Mouse (Mus musculus): ENCODE measurements around the gene Arhgef39.

Arhgef39 gene

DNA sequence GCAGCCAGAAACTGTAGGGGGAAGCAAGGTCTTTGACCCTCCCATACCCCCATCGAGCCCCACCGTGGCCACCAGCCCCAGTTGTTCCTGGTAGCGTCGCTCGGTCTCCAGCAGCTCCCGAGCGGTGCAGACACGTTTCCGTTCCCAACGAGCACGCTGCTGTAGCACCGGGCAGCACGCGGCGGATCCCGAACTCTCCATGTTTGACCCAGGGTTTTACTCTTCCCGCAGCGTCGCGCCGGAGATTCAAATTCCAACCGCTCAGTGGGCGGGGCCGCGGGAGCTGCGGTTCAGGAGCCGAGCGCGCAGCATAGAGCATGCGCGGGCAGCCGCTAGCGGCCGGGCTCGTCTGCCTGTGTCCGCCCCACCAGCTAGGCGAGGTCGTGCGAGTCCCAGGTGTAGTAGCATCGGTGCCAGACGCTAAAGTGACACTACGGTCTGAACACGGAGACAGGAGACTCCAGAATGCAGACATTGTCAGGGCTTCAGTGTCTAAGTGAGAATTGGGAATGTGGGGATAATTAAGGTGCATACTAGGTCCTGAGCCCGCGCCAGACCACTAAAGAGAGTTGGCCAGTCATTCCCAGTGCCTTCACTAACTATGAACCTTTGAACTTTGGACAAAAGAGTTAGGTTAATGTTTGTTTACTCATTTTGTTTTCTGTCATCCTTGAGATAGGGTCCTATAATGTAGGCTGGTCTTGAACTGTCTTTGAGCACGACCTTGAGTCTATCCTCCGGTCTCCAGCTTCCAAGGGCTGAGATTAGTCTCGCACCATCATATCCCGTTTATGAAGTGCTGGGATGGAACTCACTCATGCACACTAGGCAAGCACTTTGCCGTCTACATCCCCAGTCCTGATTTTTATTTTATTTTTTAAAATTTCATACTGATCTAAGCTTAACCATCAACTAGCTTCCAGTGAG lies at the start of gene Arhgef39:
Arhgef39 (minus strand) TSS at position 289 of the 927 bp plus-strand sequence.
- peak; percentile 72 to 77 for DNase-seq (ENCODE audit: low spot score in 2 of 2)

GRCm38 (mm10) chr4:43549055-43549454 lies 49.6 kb upstream of the Arhgef39 start:
- no peak for DNase-seq (ENCODE audit: low spot score in 2 of 2)

GRCm38 (mm10) chr4:43547160-43547559 lies 47.7 kb upstream of the Arhgef39 start:
- no peak for DNase-seq (ENCODE audit: low spot score in 2 of 2)

- no peak for DNase-seq (ENCODE audit: low spot score in 2 of 2)
Observed at GRCm38 (mm10) chr4:43546375-43547047, 47.0 kb upstream of the Arhgef39 start.

- DNase-seq (ENCODE audit: low spot score in 2 of 2): no peak
Observed at GRCm38 (mm10) chr4:43542044-43542443, 42.5 kb upstream of the Arhgef39 start.

DNA sequence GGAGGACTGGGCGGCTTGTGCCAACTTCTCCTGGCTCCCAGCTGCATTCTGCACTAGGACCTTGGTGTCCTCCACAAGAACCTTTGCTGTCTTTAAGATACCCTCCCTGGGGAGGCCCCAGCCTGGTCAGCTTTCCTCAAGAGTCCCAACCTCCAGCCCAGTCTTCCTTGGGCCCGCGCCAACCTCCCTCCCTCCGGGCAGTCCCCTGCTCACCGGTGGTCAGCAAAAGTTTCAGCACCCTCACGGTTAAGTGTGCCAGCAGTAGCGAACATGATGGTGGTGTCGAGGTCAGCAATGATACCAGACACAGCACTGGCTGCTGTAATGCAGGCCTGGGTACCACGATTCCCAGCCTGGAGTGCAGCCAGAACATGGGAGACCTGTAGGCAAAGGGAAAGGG lies 36.5 kb upstream of the Arhgef39 start:
- DNase-seq (ENCODE audit: low spot score in 2 of 2): no peak

DNA sequence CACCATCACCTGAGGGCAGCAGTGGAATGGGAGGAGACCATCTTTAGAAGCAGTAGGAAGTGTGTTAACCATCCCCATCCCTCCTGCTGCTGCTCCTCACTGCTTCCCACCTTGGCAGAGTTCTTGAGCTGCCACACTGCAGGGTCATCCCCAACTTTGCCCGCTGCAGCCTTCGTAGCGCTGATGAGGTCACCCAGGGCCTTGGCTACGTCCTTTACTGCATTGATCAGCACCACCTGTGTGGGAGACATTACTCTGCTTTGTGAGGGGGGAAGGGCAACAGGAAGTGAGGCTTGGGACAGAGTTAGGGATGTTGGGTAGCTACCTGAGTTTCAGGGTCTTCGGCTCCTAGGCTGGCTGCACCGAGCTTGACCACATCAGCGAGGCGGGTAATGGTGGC lies 36.1 kb upstream of the Arhgef39 start:
- no peak for DNase-seq (ENCODE audit: low spot score in 2 of 2)

DNA sequence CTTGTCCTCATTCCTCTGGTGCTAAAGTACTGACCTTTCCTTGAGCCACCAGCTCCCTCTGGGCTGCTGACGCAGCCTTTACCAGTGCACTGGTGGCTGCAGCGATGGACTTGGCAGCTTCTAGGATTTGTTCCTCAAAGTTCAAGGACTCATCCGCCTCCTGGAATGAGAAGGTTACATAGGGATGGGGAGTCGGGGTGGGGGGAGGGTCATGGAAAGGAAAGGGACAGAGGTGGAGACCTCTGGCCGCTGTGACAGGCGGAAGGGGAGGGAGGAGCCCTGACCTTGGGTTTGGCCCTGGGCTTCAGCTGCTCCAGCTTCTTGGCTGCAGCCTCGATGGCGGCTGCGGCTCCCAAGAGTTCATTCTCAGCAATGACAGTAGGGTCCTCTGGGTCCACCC lies 33.8 kb upstream of the Arhgef39 start:
- DNase-seq (ENCODE audit: low spot score in 2 of 2): no peak

- peak; percentile 85 for DNase-seq (ENCODE audit: low spot score in 2 of 2)
Observed at GRCm38 (mm10) chr4:43530581-43530980, 31.1 kb upstream of the Arhgef39 start.

DNA sequence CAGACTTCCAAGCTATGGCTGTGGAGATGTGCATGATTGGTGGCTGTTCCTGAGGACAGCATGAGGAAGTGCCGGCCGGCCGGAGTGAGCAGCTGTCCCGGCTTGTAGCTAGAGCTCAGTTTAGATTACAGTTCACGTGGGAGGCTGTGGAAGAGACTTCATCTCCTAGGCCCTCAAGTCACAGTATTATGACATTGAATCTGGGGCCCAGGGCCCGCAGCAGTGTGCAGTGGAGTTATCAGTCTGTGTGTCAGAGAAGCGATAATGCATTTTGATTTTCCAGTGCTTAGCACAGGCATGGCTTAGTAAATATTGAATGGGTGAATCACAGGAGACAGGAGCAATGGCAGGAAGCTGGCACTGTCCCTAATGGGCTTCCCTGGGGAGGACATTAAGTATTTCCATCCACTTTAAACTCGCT lies 30.6 kb upstream of the Arhgef39 start:
- DNase-seq (ENCODE audit: low spot score in 2 of 2): no peak

GRCm38 (mm10) chr4:43528487-43528886 lies 29.0 kb upstream of the Arhgef39 start:
- peak in 1 of 2 experiments; percentile 16 for DNase-seq (ENCODE audit: low spot score in 2 of 2)

GRCm38 (mm10) chr4:43527880-43528279 lies 28.4 kb upstream of the Arhgef39 start:
- no peak for DNase-seq (ENCODE audit: low spot score in 2 of 2)

DNA sequence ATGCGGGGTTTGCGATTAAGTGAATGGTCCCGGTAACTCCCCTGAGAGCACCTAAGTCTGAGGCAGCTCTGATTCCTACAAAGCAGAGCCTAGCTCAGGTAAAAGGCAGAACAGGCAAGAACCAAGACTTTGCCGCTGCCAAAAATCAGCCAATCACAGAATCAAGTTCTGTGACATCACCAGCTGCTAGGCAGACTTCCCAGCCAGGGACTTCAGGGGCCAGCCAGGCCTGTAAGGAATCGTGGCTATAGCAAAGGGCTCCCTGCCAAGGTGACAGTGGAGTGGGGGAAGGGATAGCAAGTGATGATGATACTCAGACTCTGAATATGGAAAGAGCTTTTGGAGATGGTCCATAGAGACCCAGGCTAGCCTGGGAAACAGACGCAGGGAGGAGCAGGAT lies 20.5 kb upstream of the Arhgef39 start:
- DNase-seq (ENCODE audit: low spot score in 2 of 2): peak; percentile 91 to 96

DNA sequence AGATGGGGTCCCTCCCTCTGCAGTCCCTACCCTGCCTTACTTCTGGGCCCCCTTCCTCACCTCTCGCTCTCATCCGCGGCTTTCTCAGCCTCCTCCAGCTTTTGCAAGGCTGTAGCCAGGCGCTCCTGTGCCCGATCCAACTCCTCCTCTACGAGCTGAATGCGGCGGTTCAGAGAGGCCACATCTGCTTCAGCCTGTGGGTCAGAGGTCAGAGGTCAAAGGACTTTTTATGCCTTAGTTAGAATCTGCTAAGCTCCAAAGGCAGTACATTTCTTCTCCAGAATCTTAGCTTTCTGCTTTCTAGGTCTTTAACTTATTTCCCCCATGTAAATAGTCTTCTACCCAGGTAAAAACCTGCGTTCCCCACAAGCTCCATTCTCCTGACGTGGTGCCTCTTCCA lies 20.1 kb upstream of the Arhgef39 start:
- DNase-seq (ENCODE audit: low spot score in 2 of 2): no peak

DNA sequence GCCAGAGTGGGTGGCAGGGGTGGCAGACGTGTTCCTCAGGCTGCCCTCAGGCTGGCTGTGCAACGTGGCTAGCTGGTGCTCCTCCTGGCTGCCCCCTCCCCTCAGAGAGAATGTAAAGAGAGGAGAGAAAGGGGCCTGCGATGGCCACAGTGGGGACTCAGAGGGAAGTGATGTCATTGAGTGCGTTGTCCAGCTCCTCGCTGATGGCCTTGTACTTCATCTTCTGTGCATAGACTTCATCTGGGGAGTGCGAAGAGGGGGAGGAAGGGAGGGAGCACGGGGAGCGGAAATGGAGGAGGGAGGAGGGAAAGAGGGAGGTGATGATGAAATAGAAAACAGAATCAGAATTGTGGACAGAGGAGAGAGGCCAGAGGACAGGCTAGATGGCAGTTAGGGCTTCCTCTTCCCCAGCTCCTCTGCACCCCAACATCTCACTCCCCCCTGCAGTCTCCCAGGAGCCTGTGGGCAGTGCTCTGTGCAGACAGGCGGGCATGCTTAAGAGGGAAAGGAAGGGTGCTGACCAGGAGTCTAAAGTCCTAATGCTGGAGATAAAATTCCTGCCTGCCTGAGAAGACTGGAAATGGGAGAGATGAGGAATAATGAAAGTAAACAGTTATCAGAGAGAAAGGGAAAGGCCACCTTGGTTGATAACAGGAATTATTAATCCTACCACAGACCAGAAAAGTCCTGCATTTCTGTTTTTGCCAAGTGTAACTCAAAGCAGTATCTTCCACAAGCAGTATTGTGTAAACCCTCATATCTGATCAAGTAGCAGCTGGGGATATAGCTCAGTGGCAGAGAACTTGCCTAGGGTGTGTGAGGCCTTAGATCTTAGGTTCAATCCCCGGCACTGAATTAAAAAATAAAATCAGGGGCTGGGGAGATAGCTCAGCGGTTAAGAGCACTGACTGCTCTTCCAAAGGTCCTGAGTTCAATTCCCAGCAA lies 16.5 kb upstream of the Arhgef39 start:
- DNase-seq (ENCODE audit: low spot score in 2 of 2): no peak

- DNase-seq (ENCODE audit: low spot score in 2 of 2): no peak
Observed at GRCm38 (mm10) chr4:43513791-43514190, 14.3 kb upstream of the Arhgef39 start.

DNA sequence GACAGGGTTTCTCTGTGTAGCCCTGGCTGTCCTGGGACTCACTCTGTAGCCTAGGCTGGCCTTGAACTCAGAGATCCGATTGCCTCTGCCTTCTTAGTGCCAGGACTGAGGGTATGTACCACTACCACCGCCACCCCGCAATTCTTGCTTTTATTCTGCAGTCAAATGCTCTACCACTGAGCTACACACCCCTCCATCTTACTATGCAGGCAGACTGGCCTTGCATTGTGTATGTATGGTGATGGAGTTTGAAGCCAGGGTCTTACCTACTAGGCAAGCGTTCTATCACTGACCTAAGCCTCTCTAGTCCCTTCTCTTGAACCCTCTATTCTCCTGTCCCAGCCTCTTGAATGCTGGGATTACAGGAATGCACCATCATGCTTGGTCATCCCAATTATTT lies 13.8 kb upstream of the Arhgef39 start:
- no peak for DNase-seq (ENCODE audit: low spot score in 2 of 2)

GRCm38 (mm10) chr4:43512653-43513052 lies 13.2 kb upstream of the Arhgef39 start:
- DNase-seq (ENCODE audit: low spot score in 2 of 2): no peak

DNA sequence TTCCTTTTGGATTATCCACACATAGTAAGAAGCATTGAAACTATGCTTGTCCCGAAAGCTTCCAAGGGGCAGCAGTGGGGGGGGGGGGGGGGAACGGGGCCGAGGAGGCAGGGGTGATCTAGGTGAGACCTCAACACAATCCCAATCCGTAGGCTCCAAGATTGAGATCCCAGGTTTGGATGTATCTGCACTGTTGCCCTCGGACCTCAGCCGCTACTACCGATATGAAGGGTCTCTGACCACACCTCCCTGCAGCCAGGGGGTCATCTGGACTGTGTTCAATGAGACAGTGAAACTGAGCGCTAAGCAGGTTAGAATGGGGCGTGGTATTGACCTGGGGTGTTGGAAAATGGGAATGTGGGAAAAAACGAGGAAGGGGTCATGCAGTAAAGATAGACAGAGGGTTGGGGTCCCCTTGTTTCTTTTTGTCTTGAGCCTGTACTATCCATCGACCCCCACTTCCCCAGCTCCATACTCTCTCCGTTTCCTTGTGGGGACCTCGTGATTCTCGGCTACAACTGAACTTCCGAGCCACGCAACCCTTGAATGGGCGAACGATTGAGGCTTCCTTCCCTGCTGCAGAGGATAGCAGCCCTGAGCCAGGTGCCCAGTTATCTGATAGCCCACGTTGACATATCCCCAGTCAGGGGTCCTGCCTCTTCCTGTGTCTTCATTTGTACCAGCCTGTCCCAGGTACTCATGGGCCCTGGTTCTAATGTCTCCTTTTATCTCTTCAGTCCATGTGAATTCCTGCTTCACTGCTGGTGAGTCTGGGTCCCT lies 12.4 kb upstream of the Arhgef39 start:
- DNase-seq (ENCODE audit: low spot score in 2 of 2): no peak

GRCm38 (mm10) chr4:43509109-43509508 lies 9.6 kb upstream of the Arhgef39 start:
- DNase-seq (ENCODE audit: low spot score in 2 of 2): no peak

DNA sequence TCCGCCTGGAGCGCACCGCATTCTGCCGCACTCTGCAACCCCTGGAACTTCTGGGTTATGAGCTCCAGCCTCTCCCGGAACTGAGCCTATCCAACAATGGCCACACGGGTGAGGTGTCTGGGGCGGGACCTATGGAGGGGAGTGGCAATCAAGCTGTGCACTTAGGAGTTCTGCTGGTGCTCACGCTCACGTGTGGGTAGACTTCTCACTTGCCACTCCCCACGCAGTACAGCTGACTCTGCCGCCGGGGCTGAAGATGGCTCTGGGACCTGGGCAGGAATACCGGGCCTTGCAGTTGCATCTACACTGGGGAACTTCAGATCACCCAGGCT lies 9.1 kb upstream of the Arhgef39 start:
- peak in 1 of 2 experiments; percentile 38 for DNase-seq (ENCODE audit: low spot score in 2 of 2)
